Mouse (Mus musculus): ENCODE data around the gene Stxbp3. TPM values are rescaled to one million over a fixed set of nuclear protein-coding genes. Genes with fewer than 3 reads are reported as not detected.
A peak's percentile ranks its signal among the peaks of the same experiment; 100 is the strongest.

The Stxbp3 gene
- polyA plus RNA-seq, 1 experiment from 2014 or later = 33.8 TPM

GRCm38 (mm10) chr3:108755542-108755941, 84.8 kb downstream of the Stxbp3 start:
- H3K9me3 ChIP-seq (ENCODE audit: low read depth, low read length) = no peaks in the 10 kb centered on the region
- H3K27me3 ChIP-seq (ENCODE audit: insufficient read depth, low read length) = no peaks in the 10 kb centered on the region
- 85% methylated on average over 2 of the region's 2 CpGs for WGBS
- H3K36me3 ChIP-seq (ENCODE audit: insufficient read depth) = no peaks in the 10 kb centered on the region
- H3K4me1 ChIP-seq (ENCODE audit: insufficient read depth) = 0 out of 2 replicates have a peak, but pooled peaks cover 5% of the 10 kb centered on the region
- H3K4me2 ChIP-seq = no peak overlapping the region
- H3K27ac ChIP-seq (ENCODE audit: low read depth) = no peak overlapping the region
- no peak for TF ChIP-seq CTCF (IDR thresholded peaks at IDR 0.05; ENCODE audit: low read depth)
- no peak for DNase-seq
- no peak overlapping the region for H3K9ac ChIP-seq
- ATAC-seq (ENCODE audit: insufficient read depth) = no peak
- no peak overlapping the region for H3K4me3 ChIP-seq (ENCODE audit: low read depth, low read length)

- no peak overlapping the region for H3K4me2 ChIP-seq
- H3K9ac ChIP-seq = no peak overlapping the region
- H3K4me3 ChIP-seq (ENCODE audit: low read depth, low read length) = no peak overlapping the region
- H3K27me3 ChIP-seq (ENCODE audit: insufficient read depth, low read length) = no peaks in the 10 kb centered on the region
- no peak for DNase-seq
- no peak overlapping the region for H3K27ac ChIP-seq (ENCODE audit: low read depth)
- no peaks in the 10 kb centered on the region for H3K36me3 ChIP-seq (ENCODE audit: insufficient read depth)
- no peaks in the 10 kb centered on the region for H3K4me1 ChIP-seq (ENCODE audit: insufficient read depth)
- WGBS = 76% methylated on average over 1 of the region's 1 CpGs
- no peaks in the 10 kb centered on the region for H3K9me3 ChIP-seq (ENCODE audit: low read depth, low read length)
- TF ChIP-seq CTCF (IDR thresholded peaks at IDR 0.05; ENCODE audit: low read depth) = no peak
- no peak for ATAC-seq (ENCODE audit: insufficient read depth)
These were observed 85.8 kb downstream of the Stxbp3 start for GRCm38 (mm10) chr3:108754541-108754940.

- Histone ChIP-seq H3K9me3 (ENCODE audit: low read depth, low read length) (no peaks in the 10 kb centered on the region), H3K27ac (ENCODE audit: low read depth) (0 out of 2 replicates have a peak overlapping the region, but pooled peaks have one; percentile 40), H3K4me2 (no peak overlapping the region), H3K9ac (no peak overlapping the region), H3K27me3 (ENCODE audit: insufficient read depth, low read length) (no peaks in the 10 kb centered on the region), H3K4me1 (ENCODE audit: insufficient read depth) (no peaks in the 10 kb centered on the region), H3K36me3 (ENCODE audit: insufficient read depth) (no peaks in the 10 kb centered on the region), H3K4me3 (ENCODE audit: low read depth, low read length) (no peak overlapping the region)
- no peak for TF ChIP-seq CTCF (IDR thresholded peaks at IDR 0.05; ENCODE audit: low read depth)
- DNase-seq (no peak), ATAC-seq (ENCODE audit: insufficient read depth) (no peak)
- 60% methylated on average over 6 of the region's 6 CpGs for WGBS
These were observed 88.6 kb downstream of the Stxbp3 start for GRCm38 (mm10) chr3:108751691-108752090.

GRCm38 (mm10) chr3:108751061-108751460, 89.3 kb downstream of the Stxbp3 start:
- no peaks in the 10 kb centered on the region for H3K4me1 ChIP-seq (ENCODE audit: insufficient read depth)
- DNase-seq = peak; percentile 46
- TF ChIP-seq CTCF (IDR thresholded peaks at IDR 0.05; ENCODE audit: low read depth) = no peak
- H3K9me3 ChIP-seq (ENCODE audit: low read depth, low read length) = no peaks in the 10 kb centered on the region
- H3K9ac ChIP-seq = no peak overlapping the region
- peak; percentile 68 for ATAC-seq (ENCODE audit: insufficient read depth)
- no peak overlapping the region for H3K4me2 ChIP-seq
- H3K4me3 ChIP-seq (ENCODE audit: low read depth, low read length) = no peak overlapping the region
- H3K27ac ChIP-seq (ENCODE audit: low read depth) = no peak overlapping the region
- H3K36me3 ChIP-seq (ENCODE audit: insufficient read depth) = no peaks in the 10 kb centered on the region
- WGBS = 33% methylated on average over 6 of the region's 6 CpGs
- no peaks in the 10 kb centered on the region for H3K27me3 ChIP-seq (ENCODE audit: insufficient read depth, low read length)

- no peaks in the 10 kb centered on the region for H3K36me3 ChIP-seq (ENCODE audit: insufficient read depth)
These were observed 96.3 kb downstream of the Stxbp3 start for GRCm38 (mm10) chr3:108744060-108744459.

More at GRCm38 (mm10) chr3:108744060-108744459, 96.3 kb downstream of the Stxbp3 start:
- Histone ChIP-seq H3K4me3 (ENCODE audit: low read depth, low read length) (no peak overlapping the region), H3K27me3 (ENCODE audit: insufficient read depth, low read length) (no peaks in the 10 kb centered on the region), H3K4me1 (ENCODE audit: insufficient read depth) (no peaks in the 10 kb centered on the region), H3K9me3 (ENCODE audit: low read depth, low read length) (no peaks in the 10 kb centered on the region), H3K27ac (ENCODE audit: low read depth) (no peak overlapping the region), H3K9ac (no peak overlapping the region), H3K4me2 (no peak overlapping the region)
- DNase-seq = no peak
- no peak for ATAC-seq (ENCODE audit: insufficient read depth)
- TF ChIP-seq CTCF (IDR thresholded peaks at IDR 0.05; ENCODE audit: low read depth) = no peak
- 78% methylated on average over 4 of the region's 4 CpGs for WGBS

Other genes starting within 250 kb of the Stxbp3 start
- gene Wdr47, start 249.2 kb downstream of the Stxbp3 start, polyA plus RNA-seq (2014; fragmentation: Nextera tagmentation; extraction: Ambion mirVana) = 9.2 and 10.7 TPM in 2 replicates
- 80.4 and 85.9 TPM in 2 replicates for gene Clcc1, start 186.6 kb downstream of the Stxbp3 start, polyA plus RNA-seq (2014; fragmentation: Nextera tagmentation; extraction: Ambion mirVana)
- 55.1 and 59.7 TPM in 2 replicates for gene Gpsm2, start 118.2 kb downstream of the Stxbp3 start, polyA plus RNA-seq (2014; fragmentation: Nextera tagmentation; extraction: Ambion mirVana)
- gene Aknad1, start 100.9 kb downstream of the Stxbp3 start, polyA plus RNA-seq (2014; fragmentation: Nextera tagmentation; extraction: Ambion mirVana) = 0.05 and 0.11 TPM in 2 replicates
- gene Fndc7, start 49.5 kb upstream of the Stxbp3 start, polyA plus RNA-seq (2014; fragmentation: Nextera tagmentation; extraction: Ambion mirVana) = 0.12 and 0.59 TPM in 2 replicates
- gene Prpf38b, start 71.2 kb upstream of the Stxbp3 start, polyA plus RNA-seq (2014; fragmentation: Nextera tagmentation; extraction: Ambion mirVana) = 65.8 and 72.0 TPM in 2 replicates
- gene Henmt1, start 99.3 kb upstream of the Stxbp3 start, polyA plus RNA-seq (2014; fragmentation: Nextera tagmentation; extraction: Ambion mirVana) = 0.28 and 0.63 TPM in 2 replicates
- gene Gm9857, start 99.9 kb upstream of the Stxbp3 start, polyA plus RNA-seq (2014; fragmentation: Nextera tagmentation; extraction: Ambion mirVana) = not detected in 2 replicates
- 16.6 and 18.0 TPM in 2 replicates for gene Fam102b, start 187.1 kb upstream of the Stxbp3 start, polyA plus RNA-seq (2014; fragmentation: Nextera tagmentation; extraction: Ambion mirVana)
- not detected in 2 replicates for gene Slc25a54, start 239.9 kb upstream of the Stxbp3 start, polyA plus RNA-seq (2014; fragmentation: Nextera tagmentation; extraction: Ambion mirVana)

All from lung, embryonic 14.5 days (tissue).